Mouse (Mus musculus) cerebellum, adult (tissue): ENCODE data around the gene Kdm6b.
A peak's percentile ranks its signal among the peaks of the same experiment; 100 is the strongest.

Experiments
- ATAC-seq: cut with Nextera tagmentation; 2 replicates; pipeline ENCODE4 v1.9.2; 2017; ENCODE audit warnings: mild to moderate bottlenecking, moderate library complexity, mixed read lengths; ENCODE audit not compliant: insufficient number of reproducible peaks, low FRiP score, low TSS enrichment

The Kdm6b gene

GRCm38 (mm10) chr11:69407724-69408004 is 5.8 kb downstream of the Kdm6b start:
- no peak for ATAC-seq

GRCm38 (mm10) chr11:69406867-69407723 is 6.4 kb downstream of the Kdm6b start:
- no peak for ATAC-seq

DNA sequence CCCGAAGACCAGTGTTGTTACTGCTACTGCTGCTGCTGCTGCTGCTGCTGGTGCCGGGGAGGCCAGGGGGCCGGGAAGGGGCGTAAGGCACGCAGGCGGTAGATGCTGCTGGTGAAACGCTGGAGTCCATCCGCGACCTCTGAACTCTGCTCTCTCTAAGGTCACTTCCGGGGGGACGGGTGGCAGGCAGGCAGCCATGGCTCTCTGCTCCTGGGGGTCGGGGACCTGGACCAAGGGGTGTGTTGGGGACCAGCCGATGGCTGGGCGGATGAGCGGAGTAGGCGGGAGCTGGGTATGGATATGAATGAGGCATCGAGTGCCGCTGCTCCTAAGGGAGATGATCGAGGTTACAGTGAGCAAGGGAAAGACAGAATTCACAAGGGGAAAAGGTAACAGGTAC is 7.2 kb downstream of the Kdm6b start:
- no peak for ATAC-seq

DNA sequence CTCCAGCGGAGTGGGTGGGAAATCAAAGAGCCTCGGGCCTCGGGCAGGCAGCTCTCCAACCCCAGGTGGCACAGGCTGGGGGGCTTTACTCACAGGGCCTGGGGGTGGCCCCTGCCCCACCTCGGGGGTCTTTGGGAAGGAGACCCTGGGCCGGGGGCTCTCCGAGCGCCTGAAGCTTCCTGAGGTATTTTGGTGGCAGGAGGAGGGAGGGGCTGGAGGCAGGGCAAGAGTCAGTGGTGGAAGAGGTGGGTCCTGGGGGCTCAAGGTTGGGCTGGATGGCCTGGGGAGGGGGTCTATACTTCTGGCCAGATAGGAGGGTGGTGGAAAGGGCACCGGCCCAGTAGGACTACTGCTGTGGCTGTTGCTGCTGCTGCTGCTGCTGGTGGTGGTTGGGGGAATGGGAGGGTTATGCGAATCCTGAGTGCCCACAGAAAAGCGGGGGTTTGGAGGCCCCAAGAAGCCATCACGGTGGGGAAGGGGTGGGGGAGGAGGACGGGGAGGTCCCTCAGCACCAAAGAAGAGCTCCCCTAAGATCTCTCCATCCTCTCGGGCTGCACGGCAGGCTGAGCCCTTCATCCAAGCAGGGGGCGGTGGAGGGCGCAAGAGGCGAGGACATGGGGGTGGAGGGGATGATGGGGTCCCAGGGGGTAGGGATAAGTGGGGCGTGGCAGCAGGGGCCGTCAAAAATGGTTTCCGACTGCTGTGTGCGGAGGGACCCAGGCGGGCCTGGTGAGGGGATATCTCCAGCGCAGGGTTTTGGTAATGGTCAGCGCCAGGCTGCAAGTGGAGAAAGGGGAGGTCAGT is 7.9 kb downstream of the Kdm6b start:
- ATAC-seq = no peak

GRCm38 (mm10) chr11:69404595-69405396 is 8.7 kb downstream of the Kdm6b start:
- no peak for ATAC-seq

- ATAC-seq = no peak
Observed at GRCm38 (mm10) chr11:69403691-69404594, 9.5 kb downstream of the Kdm6b start.

DNA sequence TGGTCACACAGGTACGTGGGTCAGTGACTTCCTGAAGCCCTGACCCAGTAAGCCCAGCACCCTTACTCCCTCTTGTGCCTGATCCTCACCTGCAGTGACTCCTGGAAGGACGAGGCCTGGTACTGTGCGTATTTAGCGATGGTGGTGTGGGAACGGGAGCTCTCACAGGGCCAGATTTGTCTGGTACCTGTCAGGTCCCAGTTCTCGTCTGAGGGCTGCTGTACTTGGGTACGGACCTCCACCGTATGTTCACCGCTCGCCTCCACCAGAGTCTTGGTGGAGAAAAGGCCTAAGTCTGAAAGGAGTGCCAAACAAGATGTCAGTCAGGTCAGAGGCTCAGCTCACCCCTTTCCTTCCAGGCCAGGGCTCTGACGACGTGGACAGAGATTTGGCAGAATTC is 11.5 kb downstream of the Kdm6b start:
- ATAC-seq = no peak

DNA sequence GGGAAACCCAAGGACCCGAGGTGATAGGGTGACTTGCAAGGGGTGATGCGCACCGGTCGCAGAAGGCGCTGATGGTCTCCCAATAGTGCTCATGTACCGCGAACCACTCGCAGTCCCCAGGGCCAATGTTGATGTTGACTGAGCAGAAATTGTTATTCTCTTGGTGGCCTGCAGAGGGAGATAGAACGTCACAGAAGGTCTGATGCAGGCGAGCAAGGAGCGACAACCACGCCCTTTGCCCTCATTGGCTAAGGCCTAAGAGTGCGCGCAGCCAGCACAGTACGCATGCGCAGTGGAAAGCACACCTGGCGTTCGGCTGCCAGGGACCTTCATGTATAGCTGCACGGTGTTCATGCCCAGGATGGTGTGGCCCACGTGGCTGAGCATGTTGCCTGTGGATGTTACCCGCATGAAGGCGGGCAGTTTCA is 12.3 kb downstream of the Kdm6b start:
- ATAC-seq = peak; percentile 63

GRCm38 (mm10) chr11:69400083-69400850 is 13.2 kb downstream of the Kdm6b start:
- ATAC-seq = no peak

DNA sequence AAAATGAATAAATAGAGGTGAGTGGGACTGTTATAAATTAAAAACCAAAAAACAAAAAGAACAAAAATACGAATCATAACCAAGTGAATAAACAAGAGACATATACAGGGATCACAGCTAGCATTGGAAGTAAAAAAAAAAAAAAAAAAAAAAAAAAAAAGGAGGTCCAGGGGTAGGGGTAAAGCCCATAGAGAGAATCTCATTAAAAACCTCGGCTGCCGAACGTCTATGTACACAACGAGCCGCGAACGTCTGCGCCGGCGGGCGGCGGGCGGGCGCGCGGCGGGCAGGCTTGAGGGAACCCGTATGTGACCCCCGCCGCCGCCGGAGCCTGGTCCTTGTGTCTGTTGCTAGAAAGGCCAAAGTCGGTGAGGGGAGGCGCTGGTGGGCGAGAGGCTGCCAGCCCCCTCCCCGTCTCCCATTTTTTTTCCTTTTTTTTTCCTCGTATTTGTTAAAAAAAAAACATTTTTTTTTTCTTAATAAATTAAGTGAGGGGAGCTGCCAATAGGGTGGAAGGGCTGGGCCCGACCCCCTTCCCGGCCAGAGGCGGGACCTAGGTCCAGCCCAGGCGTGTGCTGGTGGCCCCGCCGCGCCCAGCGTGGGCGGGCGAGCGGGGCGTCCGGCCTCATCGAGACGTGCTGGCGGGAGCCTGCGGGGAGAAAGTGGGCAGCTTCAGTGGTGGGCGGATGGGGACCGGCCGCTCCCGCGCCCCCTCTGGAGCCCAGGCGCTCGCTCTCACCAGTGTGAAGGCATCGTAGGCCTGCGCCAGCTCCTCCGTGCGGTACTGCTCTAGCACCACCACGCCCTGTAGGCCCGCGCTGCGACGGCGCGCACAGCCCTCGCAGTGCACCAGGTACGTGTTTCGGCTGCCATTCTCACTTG is 14.0 kb downstream of the Kdm6b start:
- ATAC-seq = no peak

GRCm38 (mm10) chr11:69398486-69399200 is 14.8 kb downstream of the Kdm6b start:
- no peak for ATAC-seq

DNA sequence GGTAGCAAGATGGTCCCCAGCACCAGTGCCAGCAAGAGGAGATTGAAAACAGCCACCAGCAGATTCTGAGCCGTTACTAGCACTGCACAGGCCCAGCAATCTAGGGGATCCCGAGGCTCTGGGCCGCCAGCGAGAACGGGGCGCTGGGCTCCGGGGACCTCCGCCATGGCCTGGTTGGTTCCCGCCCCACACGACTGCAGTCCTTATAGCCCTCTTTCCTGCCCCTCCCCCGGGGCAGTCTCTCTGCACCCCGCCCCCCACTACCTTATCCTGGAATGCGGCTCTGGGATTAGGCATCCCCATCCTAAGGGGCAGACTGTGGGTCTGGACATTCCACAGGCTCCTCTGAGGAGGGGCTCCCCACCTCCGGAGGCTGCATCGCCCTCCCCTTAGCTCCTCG is 15.4 kb downstream of the Kdm6b start, which contains the start of gene Tmem88:
Tmem88 (minus strand) TSS at position 176 of the 400 bp plus-strand sequence.
- ATAC-seq = no peak

DNA sequence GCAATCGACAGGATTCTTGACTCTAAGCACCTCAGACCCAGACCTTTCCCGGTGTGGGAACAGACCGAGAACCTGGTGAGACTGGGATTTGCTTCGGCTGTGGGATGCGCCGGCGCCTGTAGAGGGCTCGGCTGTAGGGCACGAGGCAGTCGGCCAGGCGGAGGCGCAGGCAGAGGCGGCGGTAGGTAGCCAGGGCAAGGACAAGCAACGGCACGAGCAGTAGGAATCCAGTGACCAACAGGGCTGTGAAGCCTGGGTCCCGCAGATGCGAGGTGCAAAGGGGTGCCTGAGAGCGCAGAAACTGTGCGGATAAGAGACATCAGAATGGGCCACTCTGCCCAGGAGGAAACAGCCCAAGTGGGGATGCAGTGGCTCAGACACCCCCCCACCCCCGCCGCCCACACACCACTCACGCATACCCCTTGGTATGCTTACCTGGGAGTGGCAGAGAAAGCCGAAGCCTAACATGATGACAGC is 15.9 kb downstream of the Kdm6b start:
- no peak for ATAC-seq

- ATAC-seq = no peak
Observed at GRCm38 (mm10) chr11:69396772-69397171, 16.7 kb downstream of the Kdm6b start.

- ATAC-seq = peak; percentile 75
Observed at GRCm38 (mm10) chr11:69395634-69396373, 17.7 kb downstream of the Kdm6b start.

DNA sequence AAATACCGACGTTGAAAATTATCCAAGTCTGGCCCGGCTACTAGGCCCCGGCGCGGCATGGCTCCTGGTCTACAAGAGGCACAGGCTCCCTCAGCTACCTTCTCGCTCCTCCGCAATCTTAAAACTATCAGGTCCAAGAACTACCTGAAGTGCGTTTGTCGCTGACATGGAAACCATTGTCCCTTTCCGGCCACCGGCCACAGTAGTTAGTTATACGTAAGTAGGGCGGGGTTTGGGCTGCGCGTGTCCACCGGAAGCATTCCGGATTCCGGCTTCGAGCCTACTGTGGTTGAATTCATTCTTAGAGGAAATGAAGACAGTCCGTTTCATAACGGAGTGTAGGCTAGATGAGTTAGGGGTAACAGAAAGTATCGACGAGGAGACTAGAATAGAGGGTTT is 18.2 kb downstream of the Kdm6b start, which contains the start of the genes Naa38 and Cyb5d1:
Naa38 (plus strand) TSS at position 253 of the 399 bp plus-strand sequence.
Cyb5d1 (minus strand) TSS at position 397 of the 399 bp plus-strand sequence.
- ATAC-seq = peak; percentile 37; the same call in 1 of the 2 replicates
